Mouse (Mus musculus) embryonic fibroblast, embryonic 13.5 days (primary cell): Measurements from ENCODE around the gene Ndufs8. TPM values are rescaled to one million over a fixed set of nuclear protein-coding genes. Genes with fewer than 3 reads are reported as not detected.

Experiments
- H3K27ac ChIP-seq: 2 replicates; pipeline ENCODE4 v1.5.1; 2012; ENCODE audit warnings: low read length, control low read depth, inconsistent platforms; ENCODE audit not compliant: insufficient read depth
- H3K4me1 ChIP-seq: 2 replicates; pipeline ENCODE4 v1.6.1; 2011; ENCODE audit warnings: low read length; ENCODE audit not compliant: control insufficient read depth, insufficient read depth
- H3K4me3 ChIP-seq: 2 replicates; pipeline ENCODE4 v1.5.1; 2011; ENCODE audit warnings: mild to moderate bottlenecking, control low read depth, low read length; ENCODE audit not compliant: insufficient read depth
- CTCF ChIP-seq: IDR thresholded peaks from 2 replicates; pipeline ENCODE4 v1.5.1; 2011; ENCODE audit warnings: mild to moderate bottlenecking, control low read depth, low read length, moderate library complexity, borderline replicate concordance; ENCODE audit not compliant: insufficient read depth
- POLR2A ChIP-seq: IDR thresholded peaks from 2 replicates; pipeline ENCODE4 v1.6.1; 2011; ENCODE audit warnings: low read depth, mild to moderate bottlenecking, control low read depth, low read length, moderate library complexity
- polyA plus RNA-seq: library from polyadenylated mRNA; stranded (reverse); fragments of >200 nt; gene quantifications from 2 replicates; pipeline ENCODE4 v1.2.4, GENCODE M21; 2011; ENCODE audit warnings: low read depth; ENCODE audit not compliant: missing spikeins, insufficient read length

Ndufs8 gene
- polyA plus RNA-seq, 1 experiment, result 108 TPM

GRCm38 (mm10) chr19:3950331-3950730 is 37.8 kb upstream of the Ndufs8 start:
- no peak overlapping the region for H3K4me3 ChIP-seq
- TF ChIP-seq CTCF (no peak), POLR2A (no peak)
- H3K27ac ChIP-seq, result no peak overlapping the region
- no peaks in the 10 kb centered on the region for H3K4me1 ChIP-seq

GRCm38 (mm10) chr19:3948546-3948945 is 36.0 kb upstream of the Ndufs8 start:
- Histone ChIP-seq H3K27ac (no peak overlapping the region), H3K4me3 (no peak overlapping the region), H3K4me1 (no peaks in the 10 kb centered on the region)
- TF ChIP-seq CTCF (no peak), POLR2A (no peak)

GRCm38 (mm10) chr19:3947813-3948212 is 35.2 kb upstream of the Ndufs8 start:
- H3K27ac ChIP-seq, result no peak overlapping the region
- no peaks in the 10 kb centered on the region for H3K4me1 ChIP-seq
- H3K4me3 ChIP-seq, result no peak overlapping the region
- TF ChIP-seq POLR2A (no peak), CTCF (no peak)

- no peak overlapping the region for H3K4me3 ChIP-seq
- peak; percentile 78; the same call in 1 of the 2 replicates for TF ChIP-seq CTCF
- TF ChIP-seq POLR2A, result no peak
- H3K27ac ChIP-seq, result no peak overlapping the region
- no peaks in the 10 kb centered on the region for H3K4me1 ChIP-seq
Measured at GRCm38 (mm10) chr19:3946715-3947114, 34.1 kb upstream of the Ndufs8 start.

GRCm38 (mm10) chr19:3945872-3946564 is 33.4 kb upstream of the Ndufs8 start:
- Histone ChIP-seq H3K4me3 (no peak overlapping the region), H3K27ac (no peak overlapping the region), H3K4me1 (no peaks in the 10 kb centered on the region)
- TF ChIP-seq POLR2A, result no peak
- TF ChIP-seq CTCF, result no peak

GRCm38 (mm10) chr19:3942986-3943735 is 30.6 kb upstream of the Ndufs8 start:
- Histone ChIP-seq H3K4me1 (no peaks in the 10 kb centered on the region), H3K27ac (no peak overlapping the region), H3K4me3 (no peak overlapping the region)
- TF ChIP-seq POLR2A (no peak), CTCF (no peak)

- Histone ChIP-seq H3K27ac (no peak overlapping the region), H3K4me3 (no peak overlapping the region), H3K4me1 (no peaks in the 10 kb centered on the region)
- no peak for TF ChIP-seq POLR2A
- no peak for TF ChIP-seq CTCF
Measured at GRCm38 (mm10) chr19:3942315-3942714, 29.7 kb upstream of the Ndufs8 start.

- no peaks in the 10 kb centered on the region for H3K4me1 ChIP-seq
- peak overlapping the region; percentile 40 for H3K4me3 ChIP-seq
- no peak for TF ChIP-seq CTCF
- 0 out of 2 replicates have a peak, but pooled peaks have one; percentile 43 for TF ChIP-seq POLR2A
- no peak overlapping the region for H3K27ac ChIP-seq
Measured at GRCm38 (mm10) chr19:3935896-3936850, 23.6 kb upstream of the Ndufs8 start.

- Histone ChIP-seq H3K4me1 (peaks cover under 1% of the 10 kb centered on the region; the same call in 1 of the 2 replicates), H3K4me3 (peak within 1 kb of the TSS; percentile 40), H3K27ac (no peak within 1 kb of the TSS)
- TF ChIP-seq POLR2A (peak; percentile 67), CTCF (no peak)
Measured at GRCm38 (mm10) chr19:3935032-3935895, 22.7 kb upstream of the Ndufs8 start, which contains the start of gene Unc93b1. TSS of gene Unc93b1 (plus strand) at chr19:3935186.

GRCm38 (mm10) chr19:3931716-3932115 is 19.1 kb upstream of the Ndufs8 start:
- peaks cover 14% of the 10 kb centered on the region for H3K4me1 ChIP-seq
- H3K27ac ChIP-seq, result no peak overlapping the region
- no peak for TF ChIP-seq POLR2A
- TF ChIP-seq CTCF, result no peak
- H3K4me3 ChIP-seq, result no peak overlapping the region
